Mouse (Mus musculus): ENCODE measurements around the gene Hoxb7. TPM values are rescaled to one million over a fixed set of nuclear protein-coding genes. Genes with fewer than 3 reads are reported as not detected.
A peak's percentile ranks its signal among the peaks of the same experiment; 100 is the strongest.

Gene Hoxb7
- polyA plus RNA-seq, 1 experiment from 2014 or later, result not detected

DNA sequence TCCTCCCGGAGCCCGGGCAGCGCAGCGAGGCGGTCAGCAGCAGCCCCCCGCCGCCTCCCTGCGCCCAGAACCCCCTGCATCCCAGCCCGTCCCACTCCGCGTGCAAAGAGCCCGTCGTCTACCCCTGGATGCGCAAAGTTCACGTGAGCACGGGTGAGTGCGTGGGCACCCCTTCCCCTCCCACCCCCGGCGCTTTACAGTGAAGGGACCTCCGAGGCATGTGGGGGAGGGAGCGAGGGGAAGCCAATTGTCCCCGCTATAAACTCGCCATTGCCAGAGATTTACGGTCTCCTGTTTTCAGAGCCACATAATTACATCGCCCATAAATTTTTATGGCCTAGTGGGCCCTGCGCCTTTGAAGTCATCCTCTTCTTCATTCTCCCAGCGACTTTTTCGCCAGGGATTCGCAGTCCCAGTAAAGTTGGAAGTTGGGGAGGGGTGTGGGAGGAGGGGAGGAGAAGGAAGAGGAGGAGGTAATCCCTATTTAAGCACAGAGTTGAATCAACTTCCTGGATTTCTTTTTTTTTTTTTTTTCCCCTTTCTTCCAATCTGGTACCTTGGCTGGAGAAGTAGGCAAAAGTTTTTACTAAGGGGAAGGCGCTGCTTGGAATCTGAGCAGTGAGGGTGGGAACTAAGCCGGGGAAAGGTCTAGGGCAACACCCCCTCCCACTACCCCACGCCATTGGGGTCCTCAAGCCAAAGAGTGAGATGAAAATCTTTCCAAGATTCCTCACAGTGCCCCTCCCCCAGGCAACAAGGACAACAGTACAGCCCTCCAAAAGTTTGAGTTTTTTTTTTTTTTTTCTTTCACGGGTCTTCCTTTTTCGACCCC is 32.9 kb downstream of the Hoxb7 start:
- peak overlapping the region; percentile 38 to 39 for H3K4me3 ChIP-seq (ENCODE audit: control insufficient read depth in 1 of 2, insufficient read depth in 1 of 2, low read depth in 1 of 2, low read length in 2 of 2)
- ATAC-seq (ENCODE audit: insufficient number of reproducible peaks, insufficient read depth, low FRiP score, low read depth), result no peak; the same call in 1 of the 2 replicates

DNA sequence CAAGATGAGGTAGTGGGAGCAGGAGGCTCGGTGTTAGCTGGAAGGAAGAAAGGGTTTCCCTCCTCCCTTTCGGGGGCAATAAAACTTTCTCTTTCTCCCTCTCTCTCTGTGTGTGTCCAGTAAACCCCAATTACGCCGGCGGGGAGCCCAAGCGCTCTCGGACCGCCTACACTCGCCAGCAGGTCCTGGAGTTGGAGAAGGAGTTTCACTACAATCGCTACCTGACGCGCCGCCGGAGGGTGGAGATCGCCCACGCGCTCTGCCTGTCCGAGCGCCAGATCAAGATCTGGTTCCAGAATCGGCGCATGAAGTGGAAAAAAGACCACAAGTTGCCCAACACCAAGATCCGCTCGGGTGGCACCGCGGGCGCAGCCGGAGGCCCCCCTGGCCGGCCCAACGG is 33.5 kb downstream of the Hoxb7 start:
- Histone ChIP-seq H3K4me2 (ENCODE audit: low read length) (peak overlapping the region; percentile 55), H3K36me3 (ENCODE audit: control insufficient read depth, insufficient read depth, low read length) (no peaks in the 10 kb centered on the region), H3K4me1 (ENCODE audit: control insufficient read depth in 2 of 2, insufficient read depth in 2 of 2, low read length in 2 of 2) (0 out of 4 replicates have a peak, but pooled peaks cover 2 to 7% of the 10 kb centered on the region in 2 experiments), H3K27ac (replicated peaks in 1 of 2; ENCODE audit: control insufficient read depth in 1 of 2, insufficient read depth in 1 of 2, low read depth in 2 of 2, low read length in 2 of 2) (peak overlapping the region in 1 of 2 experiments; percentile 0; a peak in 1 of 4 replicates), H3K9me3 (ENCODE audit: control insufficient read depth, low read length) (no peaks in the 10 kb centered on the region), H3K27me3 (ENCODE audit: control insufficient read depth, insufficient read depth, low read length) (peaks cover 98% of the 10 kb centered on the region), H3K9ac (ENCODE audit: low read length) (peak overlapping the region; percentile 9; the same call in 1 of the 2 replicates), H3K4me3 (ENCODE audit: control insufficient read depth in 1 of 2, insufficient read depth in 1 of 2, low read depth in 1 of 2, low read length in 2 of 2) (peak overlapping the region; percentile 38 to 39)
- no peak for ATAC-seq (ENCODE audit: insufficient number of reproducible peaks, insufficient read depth, low FRiP score, low read depth)
- WGBS, result under 1% methylated on average over 29 of the region's 29 CpGs

More for the DNA sequence above, 32.9 kb downstream of the Hoxb7 start:
- H3K9ac ChIP-seq (ENCODE audit: low read length), result peak overlapping the region; percentile 66; the same call in 1 of the 2 replicates
- 0 out of 4 replicates have a peak, but pooled peaks cover 2 to 7% of the 10 kb centered on the region in 2 experiments for H3K4me1 ChIP-seq (ENCODE audit: control insufficient read depth in 2 of 2, insufficient read depth in 2 of 2, low read length in 2 of 2)
- no peaks in the 10 kb centered on the region for H3K36me3 ChIP-seq (ENCODE audit: control insufficient read depth, insufficient read depth, low read length)
- peak overlapping the region in 1 of 2 experiments; percentile 57; a peak in 2 of 4 replicates for H3K27ac ChIP-seq (replicated peaks in 1 of 2; ENCODE audit: control insufficient read depth in 1 of 2, insufficient read depth in 1 of 2, low read depth in 2 of 2, low read length in 2 of 2)
- H3K9me3 ChIP-seq (ENCODE audit: control insufficient read depth, low read length), result no peaks in the 10 kb centered on the region
- H3K27me3 ChIP-seq (ENCODE audit: control insufficient read depth, insufficient read depth, low read length), result peaks cover 98% of the 10 kb centered on the region
- peak overlapping the region; percentile 55 for H3K4me2 ChIP-seq (ENCODE audit: low read length)
- under 1% methylated on average over 32 of the region's 34 CpGs for WGBS

DNA sequence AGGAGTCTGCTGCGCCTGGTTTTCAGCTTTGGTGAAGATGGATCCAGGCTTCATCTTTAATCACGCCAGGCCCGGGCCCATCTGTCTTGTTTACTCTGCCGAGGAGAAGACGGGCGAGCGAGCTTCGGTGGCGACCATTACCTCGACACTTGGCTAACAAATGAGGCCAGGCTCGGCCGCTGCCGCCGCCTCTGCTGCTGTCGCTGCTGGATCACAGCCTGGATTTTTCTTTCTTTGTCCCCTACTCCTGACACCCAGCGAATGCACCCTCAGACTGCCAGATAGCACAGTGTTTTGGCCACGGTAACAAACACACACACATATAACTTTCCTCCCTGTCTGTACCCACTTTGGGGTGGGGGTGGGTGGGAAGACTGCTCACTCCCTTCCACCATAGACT is 34.3 kb downstream of the Hoxb7 start:
- peaks cover 98% of the 10 kb centered on the region for H3K27me3 ChIP-seq (ENCODE audit: control insufficient read depth, insufficient read depth, low read length)
- 12% methylated on average over 17 of the region's 17 CpGs for WGBS
- H3K4me1 ChIP-seq (ENCODE audit: control insufficient read depth in 2 of 2, insufficient read depth in 2 of 2, low read length in 2 of 2), result 0 out of 4 replicates have a peak, but pooled peaks cover 2 to 7% of the 10 kb centered on the region in 2 experiments
- H3K4me2 ChIP-seq (ENCODE audit: low read length), result peak overlapping the region; percentile 55; the same call in 1 of the 2 replicates
- H3K36me3 ChIP-seq (ENCODE audit: control insufficient read depth, insufficient read depth, low read length), result no peaks in the 10 kb centered on the region
- no peak overlapping the region for H3K27ac ChIP-seq (replicated peaks in 1 of 2; ENCODE audit: control insufficient read depth in 1 of 2, insufficient read depth in 1 of 2, low read depth in 2 of 2, low read length in 2 of 2)
- ATAC-seq (ENCODE audit: insufficient number of reproducible peaks, insufficient read depth, low FRiP score, low read depth), result no peak
- no peaks in the 10 kb centered on the region for H3K9me3 ChIP-seq (ENCODE audit: control insufficient read depth, low read length)
- no peak overlapping the region for H3K9ac ChIP-seq (ENCODE audit: low read length)
- H3K4me3 ChIP-seq (ENCODE audit: control insufficient read depth in 1 of 2, insufficient read depth in 1 of 2, low read depth in 1 of 2, low read length in 2 of 2), result no peak overlapping the region

DNA sequence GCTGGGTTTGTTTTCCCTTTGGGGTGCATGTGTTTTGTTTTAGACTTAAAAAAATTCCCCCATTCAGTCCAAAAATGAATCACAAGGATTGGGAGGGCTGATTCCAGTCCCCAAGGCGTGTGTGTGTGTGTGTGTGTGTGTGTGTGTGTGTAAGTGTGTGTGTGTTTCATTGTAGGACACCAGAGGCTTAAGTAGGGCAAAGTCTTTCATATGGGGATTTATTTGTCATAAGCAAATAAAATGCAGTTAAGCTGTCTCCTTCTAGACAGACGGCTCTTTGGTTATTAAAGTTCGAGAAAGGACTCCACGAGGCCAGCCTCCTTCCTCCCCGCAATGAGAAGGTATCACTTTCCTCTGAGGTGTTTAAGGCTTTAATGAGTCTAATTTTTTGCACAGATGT is 35.4 kb downstream of the Hoxb7 start:
- Histone ChIP-seq H3K9me3 (ENCODE audit: control insufficient read depth, low read length) (no peaks in the 10 kb centered on the region), H3K4me2 (ENCODE audit: low read length) (no peak overlapping the region), H3K4me3 (ENCODE audit: control insufficient read depth in 1 of 2, insufficient read depth in 1 of 2, low read depth in 1 of 2, low read length in 2 of 2) (no peak overlapping the region), H3K4me1 (ENCODE audit: control insufficient read depth in 2 of 2, insufficient read depth in 2 of 2, low read length in 2 of 2) (0 out of 4 replicates have a peak, but pooled peaks cover 2 to 7% of the 10 kb centered on the region in 2 experiments), H3K27me3 (ENCODE audit: control insufficient read depth, insufficient read depth, low read length) (peaks cover 98% of the 10 kb centered on the region), H3K36me3 (ENCODE audit: control insufficient read depth, insufficient read depth, low read length) (no peaks in the 10 kb centered on the region), H3K9ac (ENCODE audit: low read length) (no peak overlapping the region), H3K27ac (replicated peaks in 1 of 2; ENCODE audit: control insufficient read depth in 1 of 2, insufficient read depth in 1 of 2, low read depth in 2 of 2, low read length in 2 of 2) (no peak overlapping the region)
- no peak for ATAC-seq (ENCODE audit: insufficient number of reproducible peaks, insufficient read depth, low FRiP score, low read depth)
- 40% methylated on average over 5 of the region's 5 CpGs for WGBS

DNA sequence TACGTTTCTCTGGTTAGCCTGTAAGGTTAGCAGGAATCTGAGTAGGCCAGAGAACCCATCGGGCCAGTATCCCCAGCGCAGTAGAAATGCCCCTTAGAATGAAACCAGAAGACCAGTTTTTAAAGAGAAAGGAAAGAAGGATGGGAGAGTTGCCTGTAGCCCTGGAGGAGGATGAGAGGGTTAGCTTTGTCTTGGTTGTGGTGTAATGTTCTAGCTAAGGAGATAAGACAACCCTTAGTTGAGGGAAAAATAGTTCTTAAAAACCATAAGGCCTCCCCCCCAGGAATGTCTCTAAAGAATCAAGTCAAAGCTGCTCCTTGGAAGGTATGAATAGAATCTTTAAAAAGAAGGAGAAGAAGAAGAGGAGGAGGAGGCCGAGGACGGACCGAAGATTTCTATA is 36.3 kb downstream of the Hoxb7 start:
- Histone ChIP-seq H3K4me1 (ENCODE audit: control insufficient read depth in 2 of 2, insufficient read depth in 2 of 2, low read length in 2 of 2) (0 out of 4 replicates have a peak, but pooled peaks cover 2 to 7% of the 10 kb centered on the region in 2 experiments), H3K4me3 (ENCODE audit: control insufficient read depth in 1 of 2, insufficient read depth in 1 of 2, low read depth in 1 of 2, low read length in 2 of 2) (no peak overlapping the region), H3K9ac (ENCODE audit: low read length) (no peak overlapping the region), H3K36me3 (ENCODE audit: control insufficient read depth, insufficient read depth, low read length) (no peaks in the 10 kb centered on the region), H3K4me2 (ENCODE audit: low read length) (no peak overlapping the region), H3K9me3 (ENCODE audit: control insufficient read depth, low read length) (no peaks in the 10 kb centered on the region), H3K27ac (replicated peaks in 1 of 2; ENCODE audit: control insufficient read depth in 1 of 2, insufficient read depth in 1 of 2, low read depth in 2 of 2, low read length in 2 of 2) (no peak overlapping the region), H3K27me3 (ENCODE audit: control insufficient read depth, insufficient read depth, low read length) (peaks cover 99% of the 10 kb centered on the region)
- WGBS, result 24% methylated on average over 6 of the region's 6 CpGs
- no peak for ATAC-seq (ENCODE audit: insufficient number of reproducible peaks, insufficient read depth, low FRiP score, low read depth)

DNA sequence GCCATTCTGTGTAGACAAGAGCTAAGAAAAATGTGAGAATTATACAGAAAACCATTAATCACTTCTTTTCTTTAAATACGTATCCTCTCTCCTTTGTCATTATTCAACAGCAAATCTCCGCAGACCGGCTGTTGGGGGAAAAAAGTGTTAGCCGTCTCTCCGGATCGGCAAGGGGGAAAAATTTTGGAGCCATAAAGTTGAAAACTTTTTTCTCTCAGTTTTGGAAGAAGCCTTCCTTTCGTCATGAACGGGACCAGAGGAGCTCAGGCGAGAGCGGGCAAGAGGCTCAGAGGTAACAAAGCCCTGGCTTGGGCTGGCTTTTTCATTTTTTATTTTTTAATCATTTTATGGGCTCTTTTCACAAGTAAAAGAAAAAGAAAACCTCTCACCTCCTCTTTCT is 36.7 kb downstream of the Hoxb7 start, which contains the start of gene Hoxb3:
TSS of gene Hoxb3 (plus strand) at position 173 of the 400 bp plus-strand sequence.
- no peak for ATAC-seq (ENCODE audit: insufficient number of reproducible peaks, insufficient read depth, low FRiP score, low read depth)
- H3K27ac ChIP-seq (replicated peaks in 1 of 2; ENCODE audit: control insufficient read depth in 1 of 2, insufficient read depth in 1 of 2, low read depth in 2 of 2, low read length in 2 of 2), result no peak within 1 kb of the TSS
- H3K4me2 ChIP-seq (ENCODE audit: low read length), result no peak within 1 kb of the TSS
- H3K9ac ChIP-seq (ENCODE audit: low read length), result no peak within 1 kb of the TSS
- H3K27me3 ChIP-seq (ENCODE audit: control insufficient read depth, insufficient read depth, low read length), result peaks cover 99% of the 10 kb centered on the region
- H3K4me3 ChIP-seq (ENCODE audit: control insufficient read depth in 1 of 2, insufficient read depth in 1 of 2, low read depth in 1 of 2, low read length in 2 of 2), result no peak within 1 kb of the TSS
- 0 out of 4 replicates have a peak, but pooled peaks cover 2 to 7% of the 10 kb centered on the region in 2 experiments for H3K4me1 ChIP-seq (ENCODE audit: control insufficient read depth in 2 of 2, insufficient read depth in 2 of 2, low read length in 2 of 2)
- no peaks in the 10 kb centered on the region for H3K36me3 ChIP-seq (ENCODE audit: control insufficient read depth, insufficient read depth, low read length)
- H3K9me3 ChIP-seq (ENCODE audit: control insufficient read depth, low read length), result no peaks in the 10 kb centered on the region
- 21% methylated on average over 10 of the region's 10 CpGs for WGBS

DNA sequence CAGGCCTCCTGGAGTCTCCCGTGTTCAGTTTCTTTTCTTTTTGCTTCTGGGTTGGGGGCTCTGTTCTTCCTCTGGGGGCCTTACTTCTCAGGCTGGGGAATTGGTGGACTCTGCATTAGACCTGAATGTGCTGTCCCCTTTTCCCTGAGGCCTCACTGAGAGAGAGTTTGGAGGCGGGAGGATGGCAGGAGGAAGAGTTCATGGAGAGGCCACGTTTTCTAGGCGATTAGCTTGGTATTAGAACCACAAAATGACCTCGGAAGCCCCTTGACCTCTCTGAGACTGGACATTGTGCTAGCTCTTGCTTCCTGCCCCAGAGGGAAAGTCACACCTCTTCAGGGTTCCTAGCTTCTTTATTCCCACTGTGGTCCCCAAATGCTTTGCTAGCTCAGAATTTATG is 37.7 kb downstream of the Hoxb7 start:
- no peak overlapping the region for H3K4me3 ChIP-seq (ENCODE audit: control insufficient read depth in 1 of 2, insufficient read depth in 1 of 2, low read depth in 1 of 2, low read length in 2 of 2)
- no peak overlapping the region for H3K4me2 ChIP-seq (ENCODE audit: low read length)
- ATAC-seq (ENCODE audit: insufficient number of reproducible peaks, insufficient read depth, low FRiP score, low read depth), result no peak
- peaks cover 99% of the 10 kb centered on the region for H3K27me3 ChIP-seq (ENCODE audit: control insufficient read depth, insufficient read depth, low read length)
- no peak overlapping the region for H3K27ac ChIP-seq (replicated peaks in 1 of 2; ENCODE audit: control insufficient read depth in 1 of 2, insufficient read depth in 1 of 2, low read depth in 2 of 2, low read length in 2 of 2)
- no peaks in the 10 kb centered on the region for H3K9me3 ChIP-seq (ENCODE audit: control insufficient read depth, low read length)
- WGBS, result 5% methylated on average over 5 of the region's 5 CpGs
- H3K36me3 ChIP-seq (ENCODE audit: control insufficient read depth, insufficient read depth, low read length), result no peaks in the 10 kb centered on the region
- H3K4me1 ChIP-seq (ENCODE audit: control insufficient read depth in 2 of 2, insufficient read depth in 2 of 2, low read length in 2 of 2), result 0 out of 4 replicates have a peak, but pooled peaks cover under 1 to 2% of the 10 kb centered on the region in 2 experiments
- no peak overlapping the region for H3K9ac ChIP-seq (ENCODE audit: low read length)

Measured in heart, embryonic 14.5 days (tissue).